Mouse (Mus musculus) heart, adult 2 months (tissue): Measurements from ENCODE around the gene Lhx2.

Experiments used
- CTCF ChIP-seq: fragments of 200-600 bp; IDR thresholded peaks from 2 replicates; pipeline ENCODE4 v1.8.1; 2022; ENCODE audit warnings: antibody characterized with exemption, mild to moderate bottlenecking, moderate library complexity
- EP300 ChIP-seq: fragments of 200-500 bp; IDR thresholded peaks from 2 replicates; pipeline ENCODE4 v1.6.1; 2011; ENCODE audit warnings: low read depth, low read length, control low read depth; ENCODE audit not compliant: insufficient read depth
- POLR2A ChIP-seq: fragments of 200-500 bp; IDR thresholded peaks from 2 replicates; pipeline ENCODE4 v1.6.1; 2011; ENCODE audit warnings: mild to moderate bottlenecking, low read depth, low read length, control low read depth; ENCODE audit not compliant: insufficient read depth

DNA sequence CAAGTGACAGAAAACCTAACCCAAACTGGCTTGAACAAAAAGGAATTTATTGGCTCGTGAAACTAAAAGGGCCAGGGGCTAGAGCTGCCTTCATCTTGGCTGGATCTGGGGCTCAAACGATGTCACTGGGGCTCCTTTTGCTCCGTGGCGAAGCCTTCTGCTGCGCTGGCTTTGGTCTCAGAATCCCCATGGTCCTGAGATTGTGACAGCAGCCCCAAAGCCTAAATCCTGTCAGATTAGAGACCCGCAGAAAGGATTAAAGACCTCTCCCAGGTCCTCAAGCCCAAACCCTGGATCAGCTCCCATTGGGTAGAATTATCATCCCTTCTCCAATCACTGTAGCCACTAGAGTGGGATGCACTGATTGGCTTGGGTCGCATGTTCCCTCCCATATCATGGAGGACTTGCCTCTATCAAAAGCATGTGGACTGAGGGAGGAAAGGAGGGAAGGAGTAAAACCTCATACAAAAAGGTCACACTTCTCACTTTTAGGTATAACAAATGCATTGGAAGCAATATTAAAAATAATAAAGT is 5.4 kb upstream of the Lhx2 start:
- TF ChIP-seq CTCF (no peak), EP300 (no peak), POLR2A (no peak)
